Mouse (Mus musculus): ENCODE results near the gene Fam32a.

Gene Fam32a

GRCm38 (mm10) chr8:72240403-72240763 is 20.9 kb downstream of the Fam32a start:
- DNase-seq (ENCODE audit: low read depth), result no peak

GRCm38 (mm10) chr8:72240951-72241350 is 21.4 kb downstream of the Fam32a start:
- no peak for DNase-seq (ENCODE audit: low read depth)

- DNase-seq (ENCODE audit: low read depth), result no peak
These were observed 22.7 kb downstream of the Fam32a start for GRCm38 (mm10) chr8:72242226-72242625.

- no peak for DNase-seq (ENCODE audit: low read depth)
These were observed 25.1 kb downstream of the Fam32a start for GRCm38 (mm10) chr8:72244610-72245009.

- DNase-seq (ENCODE audit: low read depth), result peak; percentile 61
These were observed 37.8 kb downstream of the Fam32a start for GRCm38 (mm10) chr8:72257171-72257901.

- DNase-seq (ENCODE audit: low read depth), result no peak
These were observed 38.3 kb downstream of the Fam32a start for GRCm38 (mm10) chr8:72257902-72258238.

- no peak for DNase-seq (ENCODE audit: low read depth)
These were observed 40.3 kb downstream of the Fam32a start for GRCm38 (mm10) chr8:72259862-72260261.

- no peak for DNase-seq (ENCODE audit: low read depth)
These were observed 41.1 kb downstream of the Fam32a start for GRCm38 (mm10) chr8:72260585-72260984.

- DNase-seq (ENCODE audit: low read depth), result peak; percentile 72
These were observed 41.5 kb downstream of the Fam32a start for GRCm38 (mm10) chr8:72261019-72261418.

GRCm38 (mm10) chr8:72261431-72261830 is 41.9 kb downstream of the Fam32a start:
- DNase-seq (ENCODE audit: low read depth), result no peak

GRCm38 (mm10) chr8:72261872-72262271 is 42.3 kb downstream of the Fam32a start:
- peak; percentile 52 for DNase-seq (ENCODE audit: low read depth)

GRCm38 (mm10) chr8:72262756-72263155 is 43.2 kb downstream of the Fam32a start:
- DNase-seq (ENCODE audit: low read depth), result peak; percentile 73

GRCm38 (mm10) chr8:72263451-72263850 is 43.9 kb downstream of the Fam32a start:
- DNase-seq (ENCODE audit: low read depth), result no peak

GRCm38 (mm10) chr8:72265342-72265741 is 45.8 kb downstream of the Fam32a start:
- peak; percentile 15 for DNase-seq (ENCODE audit: low read depth)

- DNase-seq (ENCODE audit: low read depth), result no peak
These were observed 47.1 kb downstream of the Fam32a start for GRCm38 (mm10) chr8:72266671-72267070.

GRCm38 (mm10) chr8:72267106-72267505 is 47.6 kb downstream of the Fam32a start:
- DNase-seq (ENCODE audit: low read depth), result no peak

- DNase-seq (ENCODE audit: low read depth), result no peak
These were observed 48.8 kb downstream of the Fam32a start for GRCm38 (mm10) chr8:72268356-72268755.

- DNase-seq (ENCODE audit: low read depth), result no peak
These were observed 51.1 kb downstream of the Fam32a start for GRCm38 (mm10) chr8:72270606-72271005.

- no peak for DNase-seq (ENCODE audit: low read depth)
These were observed 51.6 kb downstream of the Fam32a start for GRCm38 (mm10) chr8:72271051-72271660.

GRCm38 (mm10) chr8:72271691-72272090 is 52.2 kb downstream of the Fam32a start:
- no peak for DNase-seq (ENCODE audit: low read depth)

- DNase-seq (ENCODE audit: low read depth), result peak; percentile 88
These were observed 52.8 kb downstream of the Fam32a start for GRCm38 (mm10) chr8:72272361-72272760.

GRCm38 (mm10) chr8:72273111-72273770 is 53.7 kb downstream of the Fam32a start:
- DNase-seq (ENCODE audit: low read depth), result no peak

GRCm38 (mm10) chr8:72273807-72274206 is 54.3 kb downstream of the Fam32a start:
- DNase-seq (ENCODE audit: low read depth), result no peak
